Mouse (Mus musculus): Measurements from ENCODE around the gene Ddx52.

Ddx52 gene

GRCm38 (mm10) chr11:83969040-83969439 lies 27.2 kb downstream of the Ddx52 start:
- DNase-seq (ENCODE audit: low spot score), result no peak

- no peak for DNase-seq (ENCODE audit: low spot score)
Measured at GRCm38 (mm10) chr11:83974561-83975346, 32.9 kb downstream of the Ddx52 start.

- DNase-seq (ENCODE audit: low spot score), result no peak
Measured at GRCm38 (mm10) chr11:83975488-83975887, 33.6 kb downstream of the Ddx52 start.

GRCm38 (mm10) chr11:83976236-83976977 lies 34.5 kb downstream of the Ddx52 start:
- DNase-seq (ENCODE audit: low spot score), result no peak

GRCm38 (mm10) chr11:83977810-83978209 lies 35.9 kb downstream of the Ddx52 start:
- no peak for DNase-seq (ENCODE audit: low spot score)

- no peak for DNase-seq (ENCODE audit: low spot score)
Measured at GRCm38 (mm10) chr11:83979992-83980391, 38.1 kb downstream of the Ddx52 start.

- DNase-seq (ENCODE audit: low spot score), result no peak
Measured at GRCm38 (mm10) chr11:83981338-83981737, 39.5 kb downstream of the Ddx52 start.

GRCm38 (mm10) chr11:83991701-83992100 lies 49.8 kb downstream of the Ddx52 start:
- no peak for DNase-seq (ENCODE audit: low spot score)

- no peak for DNase-seq (ENCODE audit: low spot score)
Measured at GRCm38 (mm10) chr11:83993428-83993827, 51.6 kb downstream of the Ddx52 start.

- DNase-seq (ENCODE audit: low spot score), result no peak
Measured at GRCm38 (mm10) chr11:83994481-83994880, 52.6 kb downstream of the Ddx52 start.

GRCm38 (mm10) chr11:83995535-83995950 lies 53.7 kb downstream of the Ddx52 start:
- no peak for DNase-seq (ENCODE audit: low spot score)

GRCm38 (mm10) chr11:83997171-83997868 lies 55.5 kb downstream of the Ddx52 start:
- no peak for DNase-seq (ENCODE audit: low spot score)

- no peak for DNase-seq (ENCODE audit: low spot score)
Measured at GRCm38 (mm10) chr11:83998993-83999392, 57.1 kb downstream of the Ddx52 start.

GRCm38 (mm10) chr11:83999411-83999915 lies 57.6 kb downstream of the Ddx52 start:
- DNase-seq (ENCODE audit: low spot score), result no peak

GRCm38 (mm10) chr11:84001257-84001656 lies 59.4 kb downstream of the Ddx52 start:
- DNase-seq (ENCODE audit: low spot score), result no peak

- DNase-seq (ENCODE audit: low spot score), result no peak
Measured at GRCm38 (mm10) chr11:84003986-84004385, 62.1 kb downstream of the Ddx52 start.

GRCm38 (mm10) chr11:84009001-84009400 lies 67.1 kb downstream of the Ddx52 start:
- no peak for DNase-seq (ENCODE audit: low spot score)

GRCm38 (mm10) chr11:84010411-84010810 lies 68.5 kb downstream of the Ddx52 start:
- no peak for DNase-seq (ENCODE audit: low spot score)

GRCm38 (mm10) chr11:84011050-84011449 lies 69.2 kb downstream of the Ddx52 start:
- no peak for DNase-seq (ENCODE audit: low spot score)

GRCm38 (mm10) chr11:84011576-84011975 lies 69.7 kb downstream of the Ddx52 start:
- DNase-seq (ENCODE audit: low spot score), result no peak
